Mouse (Mus musculus): ENCODE measurements at regions not wholly inside any gene's neighbourhood (a gene's known extent, or its start where the extent isn't known, plus 50 kb on each side); places are given as distances from the start of the nearest gene placed in this dataset.

- no peak overlapping the region for H3K4me3 ChIP-seq
- peak; percentile 17 for DNase-seq (ENCODE audit: low spot score)
- H3K27me3 ChIP-seq (ENCODE audit: insufficient read depth, poor library complexity, severe bottlenecking) = no peaks in the 10 kb centered on the region
- WGBS = 74% methylated on average over 12 of the region's 12 CpGs
- no peaks in the 10 kb centered on the region for H3K9me3 ChIP-seq
- H3K36me3 ChIP-seq = no peaks in the 10 kb centered on the region
- H3K4me1 ChIP-seq (replicated peaks) = peaks cover 19% of the 10 kb centered on the region
- 0 out of 2 replicates have a peak overlapping the region, but pooled peaks have one; percentile 35 for H3K27ac ChIP-seq
Measured at GRCm38 (mm10) chr7:36896339-36896738, 198.4 kb downstream of the Tshz3 start.

GRCm38 (mm10) chr7:36901537-36901936 lies 203.6 kb downstream of the Tshz3 start:
- Histone ChIP-seq H3K4me1 (replicated peaks) (peaks cover 5% of the 10 kb centered on the region; the same call in 1 of the 2 replicates), H3K4me3 (no peak overlapping the region), H3K27me3 (ENCODE audit: insufficient read depth, poor library complexity, severe bottlenecking) (no peaks in the 10 kb centered on the region), H3K9me3 (no peaks in the 10 kb centered on the region), H3K27ac (no peak overlapping the region), H3K36me3 (no peaks in the 10 kb centered on the region)
- no peak for DNase-seq (ENCODE audit: low spot score)
- WGBS = 92% methylated on average over 5 of the region's 5 CpGs

- Histone ChIP-seq H3K4me3 (no peak overlapping the region), H3K9me3 (no peaks in the 10 kb centered on the region), H3K36me3 (no peaks in the 10 kb centered on the region), H3K27me3 (ENCODE audit: insufficient read depth, poor library complexity, severe bottlenecking) (no peaks in the 10 kb centered on the region), H3K27ac (no peak overlapping the region), H3K4me1 (replicated peaks) (peaks cover 7% of the 10 kb centered on the region; the same call in 1 of the 2 replicates)
- WGBS = 93% methylated on average over 3 of the region's 3 CpGs
- no peak for DNase-seq (ENCODE audit: low spot score)
Measured at GRCm38 (mm10) chr7:36913304-36913703, 215.4 kb downstream of the Tshz3 start.

- Histone ChIP-seq H3K9me3 (no peaks in the 10 kb centered on the region), H3K36me3 (no peaks in the 10 kb centered on the region), H3K27me3 (ENCODE audit: insufficient read depth, poor library complexity, severe bottlenecking) (no peaks in the 10 kb centered on the region), H3K4me3 (no peak overlapping the region), H3K27ac (no peak overlapping the region), H3K4me1 (replicated peaks) (peaks cover 7% of the 10 kb centered on the region; the same call in 1 of the 2 replicates)
- DNase-seq (ENCODE audit: low spot score) = no peak
- WGBS = 89% methylated on average over 9 of the region's 9 CpGs
Measured at GRCm38 (mm10) chr7:36914261-36914660, 216.3 kb downstream of the Tshz3 start.

GRCm38 (mm10) chr7:36915171-36915570 lies 217.3 kb downstream of the Tshz3 start:
- Histone ChIP-seq H3K4me1 (replicated peaks) (peaks cover 7% of the 10 kb centered on the region; the same call in 1 of the 2 replicates), H3K27ac (no peak overlapping the region), H3K27me3 (ENCODE audit: insufficient read depth, poor library complexity, severe bottlenecking) (no peaks in the 10 kb centered on the region), H3K4me3 (no peak overlapping the region), H3K9me3 (no peaks in the 10 kb centered on the region), H3K36me3 (no peaks in the 10 kb centered on the region)
- WGBS = 84% methylated on average over 5 of the region's 5 CpGs
- DNase-seq (ENCODE audit: low spot score) = no peak

- 65% methylated on average over 9 of the region's 9 CpGs for WGBS
- Histone ChIP-seq H3K4me1 (replicated peaks) (peaks cover 7% of the 10 kb centered on the region), H3K9me3 (no peaks in the 10 kb centered on the region), H3K4me3 (no peak overlapping the region), H3K27ac (no peak overlapping the region), H3K27me3 (ENCODE audit: insufficient read depth, poor library complexity, severe bottlenecking) (no peaks in the 10 kb centered on the region), H3K36me3 (no peaks in the 10 kb centered on the region)
- peak; percentile 7 for DNase-seq (ENCODE audit: low spot score)
Measured at GRCm38 (mm10) chr7:36917011-36917410, 219.1 kb downstream of the Tshz3 start.

GRCm38 (mm10) chr7:36919413-36919812 lies 221.5 kb downstream of the Tshz3 start:
- H3K27ac ChIP-seq = no peak overlapping the region
- H3K4me3 ChIP-seq = no peak overlapping the region
- H3K4me1 ChIP-seq (replicated peaks) = peaks cover 7% of the 10 kb centered on the region
- 83% methylated on average over 4 of the region's 4 CpGs for WGBS
- no peaks in the 10 kb centered on the region for H3K9me3 ChIP-seq
- no peak for DNase-seq (ENCODE audit: low spot score)
- H3K27me3 ChIP-seq (ENCODE audit: insufficient read depth, poor library complexity, severe bottlenecking) = no peaks in the 10 kb centered on the region
- no peaks in the 10 kb centered on the region for H3K36me3 ChIP-seq

GRCm38 (mm10) chr7:36921003-36921402 lies 223.1 kb downstream of the Tshz3 start:
- H3K27me3 ChIP-seq (ENCODE audit: insufficient read depth, poor library complexity, severe bottlenecking) = no peaks in the 10 kb centered on the region
- no peak overlapping the region for H3K4me3 ChIP-seq
- peaks cover 7% of the 10 kb centered on the region for H3K4me1 ChIP-seq (replicated peaks)
- H3K27ac ChIP-seq = no peak overlapping the region
- H3K9me3 ChIP-seq = no peaks in the 10 kb centered on the region
- WGBS = 89% methylated on average over 14 of the region's 14 CpGs
- no peaks in the 10 kb centered on the region for H3K36me3 ChIP-seq
- DNase-seq (ENCODE audit: low spot score) = no peak

- H3K4me3 ChIP-seq = no peak overlapping the region
- no peaks in the 10 kb centered on the region for H3K36me3 ChIP-seq
- peaks cover 24% of the 10 kb centered on the region for H3K4me1 ChIP-seq (replicated peaks)
- DNase-seq (ENCODE audit: low spot score) = no peak
- 77% methylated on average over 4 of the region's 4 CpGs for WGBS
- H3K27ac ChIP-seq = no peak overlapping the region
- no peaks in the 10 kb centered on the region for H3K27me3 ChIP-seq (ENCODE audit: insufficient read depth, poor library complexity, severe bottlenecking)
- H3K9me3 ChIP-seq = no peaks in the 10 kb centered on the region
Measured at GRCm38 (mm10) chr7:36933490-36933889, 235.6 kb downstream of the Tshz3 start.

- WGBS = 86% methylated on average over 21 of the region's 21 CpGs
- Histone ChIP-seq H3K4me3 (no peak overlapping the region), H3K36me3 (no peaks in the 10 kb centered on the region), H3K27ac (no peak overlapping the region), H3K27me3 (ENCODE audit: insufficient read depth, poor library complexity, severe bottlenecking) (no peaks in the 10 kb centered on the region), H3K4me1 (replicated peaks) (0 out of 2 replicates have a peak, but pooled peaks cover 12% of the 10 kb centered on the region), H3K9me3 (no peaks in the 10 kb centered on the region)
- DNase-seq (ENCODE audit: low spot score) = no peak
Measured at GRCm38 (mm10) chr7:36934792-36935555, 237.1 kb downstream of the Tshz3 start.

- H3K4me3 ChIP-seq = no peak overlapping the region
- no peak for DNase-seq (ENCODE audit: low spot score)
- no peaks in the 10 kb centered on the region for H3K9me3 ChIP-seq
- H3K27ac ChIP-seq = no peak overlapping the region
- 88% methylated on average over 10 of the region's 10 CpGs for WGBS
- H3K36me3 ChIP-seq = no peaks in the 10 kb centered on the region
- no peaks in the 10 kb centered on the region for H3K27me3 ChIP-seq (ENCODE audit: insufficient read depth, poor library complexity, severe bottlenecking)
- H3K4me1 ChIP-seq (replicated peaks) = 0 out of 2 replicates have a peak, but pooled peaks cover 3% of the 10 kb centered on the region
Measured at GRCm38 (mm10) chr7:36940611-36941010, 242.7 kb downstream of the Tshz3 start.

GRCm38 (mm10) chr7:36945024-36945815 lies 247.3 kb downstream of the Tshz3 start:
- Histone ChIP-seq H3K4me3 (no peak overlapping the region), H3K36me3 (no peaks in the 10 kb centered on the region), H3K27ac (0 out of 2 replicates have a peak overlapping the region, but pooled peaks have one; percentile 35), H3K27me3 (ENCODE audit: insufficient read depth, poor library complexity, severe bottlenecking) (no peaks in the 10 kb centered on the region), H3K4me1 (replicated peaks) (0 out of 2 replicates have a peak, but pooled peaks cover 8% of the 10 kb centered on the region), H3K9me3 (no peaks in the 10 kb centered on the region)
- no peak for DNase-seq (ENCODE audit: low spot score)
- WGBS = 76% methylated on average over 14 of the region's 14 CpGs

GRCm38 (mm10) chr7:36949511-36949910 lies 251.6 kb downstream of the Tshz3 start:
- no peak overlapping the region for H3K4me3 ChIP-seq
- no peak overlapping the region for H3K27ac ChIP-seq
- 0 out of 2 replicates have a peak, but pooled peaks cover 8% of the 10 kb centered on the region for H3K4me1 ChIP-seq (replicated peaks)
- no peaks in the 10 kb centered on the region for H3K27me3 ChIP-seq (ENCODE audit: insufficient read depth, poor library complexity, severe bottlenecking)
- no peaks in the 10 kb centered on the region for H3K36me3 ChIP-seq
- no peak for DNase-seq (ENCODE audit: low spot score)
- no peaks in the 10 kb centered on the region for H3K9me3 ChIP-seq
- 77% methylated on average over 10 of the region's 10 CpGs for WGBS
